Mouse (Mus musculus): ENCODE data around the gene Gpn2.

The Gpn2 gene

DNA sequence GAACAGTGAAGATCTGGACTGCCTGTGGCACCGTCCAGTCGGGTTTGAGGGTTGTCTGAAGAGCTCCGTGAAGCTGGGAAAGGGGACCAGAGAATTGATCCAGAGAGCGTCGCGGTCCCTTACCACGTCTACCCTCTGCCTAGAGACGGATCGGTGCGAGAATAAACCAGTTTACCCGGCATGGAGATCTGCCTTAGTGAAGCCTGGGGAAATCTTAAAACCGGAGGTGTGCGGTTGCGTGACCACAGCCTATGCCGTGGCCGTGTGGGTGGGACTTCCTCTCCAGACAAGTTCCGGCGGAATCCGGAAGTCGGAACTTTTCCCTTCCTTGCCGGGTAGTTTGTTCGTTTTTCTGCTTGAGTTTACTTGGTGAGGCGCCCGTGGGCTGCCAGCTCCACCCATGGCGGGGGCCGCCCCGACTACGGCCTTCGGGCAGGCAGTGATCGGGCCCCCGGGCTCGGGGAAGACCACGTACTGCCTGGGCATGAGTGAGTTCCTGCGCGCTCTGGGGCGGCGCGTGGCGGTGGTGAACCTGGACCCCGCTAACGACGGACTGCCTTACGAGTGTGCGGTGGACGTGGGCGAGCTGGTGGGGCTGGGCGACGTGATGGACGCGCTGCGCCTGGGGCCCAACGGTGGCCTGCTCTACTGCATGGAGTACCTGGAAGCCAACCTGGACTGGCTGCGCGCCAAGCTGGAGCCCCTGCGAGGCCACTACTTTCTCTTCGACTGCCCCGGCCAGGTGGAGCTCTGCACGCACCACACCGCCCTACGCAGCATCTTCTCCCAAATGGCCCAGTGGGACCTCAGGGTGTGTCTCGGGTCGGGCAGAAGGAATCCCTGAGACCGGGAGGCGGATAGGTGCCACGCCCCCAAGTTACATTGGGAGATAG, at the start of gene Gpn2:
Gpn2 (plus strand) TSS at position 304 of the 893 bp plus-strand sequence.
- in situ Hi-C loops (cut with MboI, MseI), result no loop called here

DNA sequence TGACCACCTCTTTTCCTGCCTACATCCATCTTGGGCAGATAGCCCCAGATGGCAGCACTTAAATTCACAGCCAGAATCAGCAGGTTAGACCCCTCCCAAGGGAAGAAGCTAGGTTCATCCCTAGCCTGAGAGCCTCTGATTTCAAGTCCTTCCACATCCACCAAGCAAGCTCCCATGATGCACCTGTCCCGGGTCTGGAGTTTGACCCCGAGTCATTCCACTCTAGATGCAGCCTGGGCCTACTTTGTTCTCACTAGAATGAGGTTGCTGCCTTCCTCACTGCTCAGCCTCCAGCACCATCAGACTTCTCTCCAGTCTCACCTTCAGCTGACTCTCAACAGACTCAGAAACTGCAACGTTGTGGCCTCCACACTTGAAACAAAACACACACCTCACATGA, 48.1 kb upstream of the Gpn2 start:
- in situ Hi-C loops (cut with MboI, MseI), result no loop called here

DNA sequence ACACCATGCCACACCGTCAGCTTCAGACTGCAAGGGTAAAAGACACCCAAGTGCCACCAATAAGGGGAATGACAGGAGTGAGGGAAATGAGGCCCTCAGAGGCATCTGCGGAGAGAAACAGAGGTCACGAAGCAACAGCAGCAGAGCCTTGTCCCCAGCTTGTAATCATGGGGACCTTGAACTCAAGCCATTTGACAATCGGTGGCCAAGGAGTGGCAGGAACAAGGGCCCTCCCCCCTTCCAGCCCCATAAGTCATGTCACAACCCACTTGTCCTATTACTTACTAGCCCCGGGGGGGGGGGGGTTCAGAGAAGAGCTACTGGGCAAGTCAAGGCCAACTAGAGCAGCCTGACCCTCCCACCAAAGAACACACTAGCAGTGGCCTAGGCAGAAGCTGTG, 47.5 kb upstream of the Gpn2 start:
- in situ Hi-C loops (cut with MboI, MseI), result no loop called here

DNA sequence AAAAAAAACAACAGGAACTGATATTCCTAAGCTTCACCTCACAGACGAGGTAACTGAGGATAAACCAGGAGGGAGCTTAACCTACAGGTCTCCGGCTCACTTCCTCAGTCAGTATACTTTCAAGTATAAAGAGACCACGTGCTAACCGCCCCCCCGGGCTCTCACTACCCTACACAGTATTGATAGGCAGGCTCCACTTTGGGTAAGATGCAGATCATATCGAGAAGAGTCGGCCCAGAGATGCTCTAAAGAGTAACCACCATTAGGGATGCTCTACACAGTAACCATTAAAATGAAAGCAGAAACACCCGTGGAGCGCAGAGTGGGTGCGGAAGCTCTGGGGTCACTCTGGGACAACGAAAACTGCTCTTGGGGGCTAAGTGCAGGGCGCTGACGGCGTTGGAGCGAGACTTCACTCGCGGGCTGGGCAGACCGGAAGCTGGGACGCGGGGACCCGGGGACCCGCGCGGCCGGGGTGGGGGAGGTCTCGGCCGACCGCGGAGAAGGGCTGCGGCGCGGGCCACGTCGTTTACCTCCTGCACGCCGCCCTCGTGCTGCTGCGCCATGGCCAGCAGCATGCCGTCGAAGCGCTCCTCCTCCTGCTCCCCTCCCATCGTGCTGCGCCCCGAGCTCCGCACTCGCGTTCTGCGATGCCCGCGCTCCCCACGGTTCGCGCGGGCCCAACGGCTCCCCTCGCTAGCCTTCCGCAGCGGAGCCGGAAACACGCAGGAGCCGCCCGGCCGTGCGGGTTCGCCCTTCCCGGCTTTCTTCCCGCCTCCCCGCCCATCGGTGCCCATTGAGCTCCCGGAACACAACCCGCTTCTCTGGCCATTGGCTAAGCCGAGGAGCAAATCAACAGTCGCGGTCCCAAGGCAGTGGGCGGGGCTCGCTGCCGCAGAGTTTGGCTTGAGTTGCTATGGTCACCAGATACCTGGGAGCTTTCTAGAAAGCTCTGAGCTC, 38.6 kb upstream of the Gpn2 start, which contains the start of gene Nudc:
Nudc (minus strand) TSS at position 725 of the 960 bp plus-strand sequence.
- in situ Hi-C loops (cut with MboI, MseI), result no loop called here

DNA sequence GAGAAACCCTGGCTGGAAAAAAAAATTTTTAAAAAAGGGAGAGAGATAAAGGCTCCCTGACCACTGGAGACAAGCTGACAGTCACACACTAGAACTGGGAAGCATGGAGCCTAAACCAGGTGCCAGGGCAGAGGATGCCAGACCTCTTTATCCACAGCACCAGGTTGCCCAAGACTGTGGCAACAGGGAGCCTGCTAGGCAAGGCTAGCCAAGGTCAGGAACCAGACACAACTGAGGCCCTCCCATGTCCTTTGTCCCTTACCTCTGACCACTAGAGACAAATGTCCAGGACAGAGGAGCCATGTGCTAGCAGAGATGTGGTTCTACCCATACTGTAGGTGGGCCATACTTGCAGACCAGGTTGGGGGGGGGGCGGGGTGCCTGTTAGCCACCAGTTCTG, 32.1 kb upstream of the Gpn2 start:
- in situ Hi-C loops (cut with MboI, MseI), result no loop called here

DNA sequence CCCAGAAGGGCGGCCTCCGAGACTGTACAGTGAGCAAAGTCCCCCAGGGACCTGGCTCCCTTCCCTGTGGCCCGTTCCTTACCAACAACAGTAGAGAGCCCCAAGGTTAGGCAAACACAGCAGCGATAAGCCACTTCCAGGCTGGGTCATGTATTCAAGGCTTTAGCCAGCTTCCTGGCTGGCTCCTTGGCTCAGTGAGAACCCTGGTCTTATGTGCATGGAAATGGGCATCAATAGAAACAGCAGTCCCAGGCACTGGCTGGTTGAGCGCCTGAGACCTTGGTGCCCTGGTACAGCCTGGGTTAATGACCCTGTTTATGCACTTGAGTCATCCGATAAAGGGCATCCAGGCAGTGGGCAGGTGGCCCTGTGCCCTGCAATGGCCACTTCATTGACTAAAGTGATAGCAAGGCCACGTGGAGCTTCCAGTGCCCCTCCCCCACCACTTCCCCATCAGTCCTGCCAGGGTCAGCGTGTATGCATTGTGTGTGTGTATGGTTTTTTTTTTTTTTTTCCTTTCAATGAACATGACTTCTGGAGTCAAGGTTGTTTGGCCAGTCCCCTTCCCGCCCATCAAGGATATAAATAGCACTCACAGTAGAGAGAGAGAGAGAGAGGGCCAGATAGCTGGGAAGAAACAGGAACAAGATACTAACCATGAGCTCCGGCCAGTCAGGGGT, 31.3 kb upstream of the Gpn2 start, which contains the start of gene Nr0b2:
Nr0b2 (plus strand) TSS at position 609 of the 680 bp plus-strand sequence.
- in situ Hi-C loops (cut with MboI, MseI), result no loop called here

DNA sequence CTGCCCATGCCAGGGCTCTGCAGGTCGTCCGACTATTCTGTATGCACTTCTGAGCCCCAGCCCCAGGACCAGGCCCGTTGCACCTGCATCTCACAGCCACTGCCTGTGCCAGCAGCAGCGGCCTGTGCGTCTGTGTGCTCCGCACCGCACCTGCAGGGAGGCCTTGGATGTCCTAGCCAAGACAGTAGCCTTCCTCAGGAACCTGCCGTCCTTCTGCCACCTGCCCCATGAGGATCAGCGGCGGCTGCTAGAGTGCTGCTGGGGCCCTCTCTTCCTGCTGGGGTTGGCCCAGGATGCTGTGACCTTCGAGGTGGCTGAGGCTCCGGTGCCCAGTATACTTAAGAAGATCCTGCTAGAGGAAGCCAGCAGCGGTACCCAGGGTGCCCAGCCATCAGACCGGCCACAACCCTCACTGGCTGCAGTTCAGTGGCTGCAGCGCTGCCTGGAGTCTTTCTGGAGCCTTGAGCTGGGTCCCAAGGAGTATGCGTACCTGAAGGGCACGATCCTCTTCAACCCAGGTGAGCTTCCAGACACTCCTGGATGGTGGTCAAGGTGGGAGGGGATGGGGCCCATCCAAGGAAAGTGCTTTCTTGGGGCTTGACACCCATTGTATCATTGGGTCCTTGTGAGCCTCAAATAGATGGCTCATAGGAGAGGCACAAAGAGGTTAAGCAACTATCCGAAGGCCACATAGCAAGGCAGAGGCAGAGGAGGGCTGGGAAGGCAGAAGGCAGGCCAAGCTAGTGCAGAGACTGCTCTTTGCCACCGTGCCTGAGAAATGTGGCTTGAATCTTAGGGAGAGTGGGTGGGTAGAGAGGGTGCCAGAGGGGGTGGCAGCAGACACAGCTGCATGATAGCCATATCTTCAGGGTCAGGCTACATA, 30.5 kb upstream of the Gpn2 start:
- in situ Hi-C loops (cut with MboI, MseI), result no loop called here

DNA sequence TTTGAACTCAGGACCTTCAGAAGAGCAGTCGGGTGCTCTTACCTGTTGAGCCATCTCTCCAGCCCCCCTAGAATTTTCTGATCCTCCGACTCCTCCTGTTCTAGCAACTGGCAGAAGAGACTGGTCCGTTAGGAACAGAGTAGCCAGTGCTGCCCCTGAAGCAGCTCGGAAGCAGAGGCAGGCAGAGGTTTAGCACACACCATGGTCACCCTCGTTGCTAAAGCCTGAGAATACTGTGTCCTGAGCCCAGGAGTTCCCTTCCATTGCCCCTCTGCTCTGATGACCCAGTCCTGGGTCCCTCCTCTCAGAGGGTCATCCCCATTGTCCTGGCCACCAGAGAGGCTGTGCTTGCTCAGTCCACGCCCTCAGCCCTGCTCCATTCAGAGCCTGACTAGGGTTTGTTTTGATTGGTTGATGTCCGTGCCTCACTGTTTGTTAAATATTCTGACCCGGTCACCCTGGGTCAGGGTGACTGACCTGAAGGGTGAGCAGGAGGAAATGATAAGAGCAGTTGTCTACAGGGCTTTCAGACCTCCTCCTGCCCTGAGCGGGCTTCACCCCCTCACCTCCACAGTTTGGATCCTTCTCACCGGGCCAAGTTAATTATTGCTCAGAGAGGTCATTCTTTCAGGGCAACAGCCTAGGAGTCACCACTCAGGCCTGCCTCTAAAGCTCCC, 27.0 kb upstream of the Gpn2 start:
- in situ Hi-C loops (cut with MboI, MseI), result no loop called here

DNA sequence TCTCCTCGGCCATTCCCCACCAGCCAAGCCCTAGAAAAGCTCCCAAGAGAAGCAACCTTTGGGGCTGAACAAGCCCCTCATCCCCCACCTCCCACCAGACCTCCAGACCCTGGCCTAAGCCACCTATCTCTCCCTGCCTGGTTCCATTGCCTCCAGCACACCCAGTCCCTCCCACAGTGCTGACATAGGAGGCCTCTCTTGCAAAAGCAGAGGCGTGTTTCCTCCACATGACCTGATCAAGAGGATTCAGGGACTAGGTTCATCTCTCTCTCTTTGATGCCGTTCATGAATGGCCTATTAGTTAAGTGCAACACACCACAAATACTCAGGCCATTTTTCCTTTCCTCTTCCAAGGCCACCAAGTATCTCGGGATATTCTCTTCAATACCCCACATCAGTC, 24.3 kb upstream of the Gpn2 start:
- in situ Hi-C loops (cut with MboI, MseI), result no loop called here

DNA sequence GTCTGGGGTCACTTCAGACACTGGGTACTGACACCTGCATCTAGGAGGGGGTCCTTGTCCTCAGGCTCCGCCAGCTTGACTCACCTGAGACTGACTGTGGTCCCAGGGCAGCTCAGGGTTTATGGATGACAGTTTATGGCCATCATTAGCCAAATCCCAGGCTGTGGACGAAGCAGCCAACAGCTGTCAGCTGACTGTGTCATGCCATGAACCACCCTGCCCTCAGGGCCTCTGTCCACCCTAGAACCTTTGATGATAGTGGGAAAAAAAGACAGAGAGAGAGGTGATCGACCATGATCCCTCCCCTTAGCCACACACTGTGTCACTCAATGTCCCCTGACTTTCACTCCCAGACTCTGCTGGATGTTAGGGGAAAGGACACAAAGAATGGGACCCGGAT, 22.5 kb upstream of the Gpn2 start:
- in situ Hi-C loops (cut with MboI, MseI), result no loop called here

DNA sequence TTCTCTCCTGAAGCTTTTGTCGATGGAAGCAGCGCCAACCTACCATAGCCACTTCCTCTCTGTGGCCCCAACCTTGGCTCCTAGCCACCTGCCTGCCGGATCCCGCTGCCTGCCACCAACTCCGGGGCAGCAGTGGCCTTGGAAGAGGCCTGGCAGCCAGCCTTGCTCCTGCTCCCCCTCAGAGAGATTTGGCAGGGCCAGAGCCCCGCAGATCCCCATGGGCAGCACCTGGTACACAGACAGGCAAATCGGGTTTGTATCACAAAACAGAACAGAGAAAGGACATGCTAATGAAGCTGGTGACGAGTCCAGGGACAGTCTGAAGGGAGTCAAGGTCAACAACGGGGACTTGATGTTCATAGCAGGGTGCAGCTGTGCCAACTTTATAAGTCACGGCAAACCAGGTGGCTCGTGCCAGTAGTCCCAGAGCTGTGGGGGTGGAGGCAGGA, 21.0 kb upstream of the Gpn2 start:
- in situ Hi-C loops (cut with MboI, MseI), result no loop called here

DNA sequence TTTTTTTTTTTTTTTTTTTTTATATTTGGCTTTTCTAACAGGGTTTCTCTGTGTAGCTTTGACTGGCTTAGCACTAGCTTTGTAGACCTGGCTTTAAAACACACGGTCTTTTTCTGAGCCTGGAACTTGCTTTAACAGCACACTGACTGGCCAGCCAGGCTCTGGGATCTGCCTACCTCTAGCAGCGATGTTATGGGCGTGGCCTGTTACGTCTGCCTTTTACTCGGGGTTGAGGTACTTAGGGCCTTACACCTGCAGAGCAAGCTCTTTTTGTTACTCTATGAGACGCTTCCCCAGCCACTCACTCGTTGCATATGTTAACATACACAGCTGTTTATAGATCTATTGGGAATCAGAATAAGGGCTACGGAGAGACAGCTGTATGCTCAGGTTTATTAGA, 16.9 kb upstream of the Gpn2 start:
- in situ Hi-C loops (cut with MboI, MseI), result no loop called here

DNA sequence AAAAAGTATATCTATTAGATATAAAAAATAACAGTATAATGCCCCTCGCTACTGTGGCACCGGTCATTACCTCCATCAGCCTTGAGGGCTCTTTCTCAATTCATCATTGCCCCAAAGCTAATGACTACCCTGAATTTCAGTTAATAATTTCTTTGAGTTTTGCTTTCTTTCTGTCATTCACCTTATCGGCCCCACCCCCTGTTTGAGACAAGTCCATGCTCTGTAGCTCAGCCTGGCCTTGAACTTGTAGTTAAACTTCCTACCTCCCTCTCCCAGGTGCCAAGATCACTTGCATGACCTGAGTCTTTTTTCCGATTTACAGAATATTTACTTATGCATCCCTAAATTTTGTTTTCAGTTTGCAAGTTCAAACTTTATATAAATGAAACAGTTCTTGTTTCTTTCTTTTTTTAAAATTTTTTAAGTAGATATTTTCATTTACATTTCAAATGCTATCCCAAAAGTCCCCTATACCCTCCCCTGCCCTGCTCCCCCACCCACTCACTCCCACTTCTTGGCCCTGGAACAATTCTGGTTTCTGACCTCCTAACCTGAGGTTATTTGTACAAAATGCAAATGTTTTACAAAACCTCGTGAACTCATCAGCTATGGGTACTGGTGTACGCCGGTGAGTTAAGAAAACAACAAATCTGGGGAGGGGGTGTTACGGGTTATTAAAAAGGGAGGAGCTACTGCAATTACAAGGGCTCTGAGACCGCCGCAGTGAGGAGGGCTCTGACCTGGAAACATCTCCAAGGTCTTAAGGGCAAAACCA, 14.7 kb upstream of the Gpn2 start:
- in situ Hi-C loops (cut with MboI, MseI), result no loop called here

DNA sequence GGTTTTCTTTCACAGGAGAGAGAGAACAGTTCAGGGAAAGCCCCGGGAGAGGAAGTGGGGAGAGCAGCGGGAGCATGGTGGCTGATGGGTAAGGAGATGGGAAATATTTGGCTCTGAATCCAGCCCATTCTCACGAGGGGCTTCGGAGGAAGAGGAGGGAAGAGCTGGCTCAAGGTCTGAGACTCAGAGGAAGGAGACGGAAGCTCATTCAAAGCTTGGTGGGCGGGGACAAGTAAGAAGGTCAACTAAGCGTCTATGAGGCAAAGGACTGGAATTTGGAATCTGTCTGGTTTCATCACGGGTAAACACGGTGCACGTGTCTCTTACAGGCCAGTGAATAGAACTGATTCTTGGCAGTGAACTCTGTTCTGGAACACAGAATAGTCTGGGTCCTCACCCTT, 14.1 kb upstream of the Gpn2 start:
- in situ Hi-C loops (cut with MboI, MseI), result no loop called here

DNA sequence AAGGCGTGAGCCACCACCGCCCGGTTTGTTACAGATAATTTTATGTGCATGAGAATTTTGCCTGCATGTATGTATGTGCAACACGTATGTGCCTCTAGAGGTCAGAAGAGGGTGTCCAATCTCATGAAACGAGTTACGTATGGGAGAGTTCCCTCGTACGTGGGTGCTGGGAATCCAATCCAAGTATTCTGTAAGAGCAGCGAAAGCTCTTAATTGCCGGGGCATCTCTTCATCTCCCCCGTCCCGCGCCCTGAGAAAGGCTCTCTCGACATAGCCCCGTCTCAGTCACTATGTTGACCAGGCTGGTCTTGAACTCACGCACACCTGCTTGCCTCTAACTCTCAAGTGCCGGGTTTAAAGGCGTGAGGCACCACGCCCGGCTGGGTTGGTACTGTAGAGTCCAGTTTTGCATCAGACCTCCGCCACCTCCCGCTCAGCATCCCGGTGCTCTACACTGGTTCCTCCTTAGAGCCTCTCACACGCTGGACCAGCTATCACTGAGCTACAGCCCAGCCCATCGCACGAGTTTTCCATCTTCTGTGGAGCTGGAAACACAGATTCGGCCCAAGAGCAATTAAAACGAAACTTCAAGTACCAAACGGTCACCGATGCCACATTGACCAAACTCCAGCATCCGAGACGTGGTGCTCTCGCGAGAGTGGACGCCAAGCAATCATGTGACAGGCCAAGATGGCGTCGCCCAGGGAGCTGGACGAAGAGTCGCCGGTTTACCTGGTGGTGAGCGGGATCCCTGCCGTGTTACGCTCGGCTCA, 9.9 kb upstream of the Gpn2 start, which contains the start of gene Gpatch3:
Gpatch3 (plus strand) TSS at position 676 of the 773 bp plus-strand sequence.
- in situ Hi-C loops (cut with MboI, MseI), result no loop called here

DNA sequence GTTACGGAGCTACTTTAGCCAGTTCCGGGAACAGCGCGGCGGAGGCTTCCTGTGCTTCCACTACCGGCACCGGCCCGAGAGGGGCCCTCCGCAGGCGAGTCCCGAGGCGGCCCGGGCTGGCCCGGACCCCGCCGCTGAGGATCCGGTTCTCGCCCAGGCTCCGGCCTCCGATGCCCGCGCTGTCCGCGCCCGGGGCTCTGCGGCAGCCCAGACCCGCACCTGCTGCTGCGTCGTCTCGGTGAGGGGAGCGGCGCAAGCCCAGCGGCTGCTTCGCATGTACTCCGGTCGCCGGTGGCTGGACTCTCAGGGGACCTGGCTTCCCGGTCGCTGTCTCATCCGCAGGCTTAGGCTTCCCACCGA, 9.3 kb upstream of the Gpn2 start:
- in situ Hi-C loops (cut with MboI, MseI), result no loop called here

DNA sequence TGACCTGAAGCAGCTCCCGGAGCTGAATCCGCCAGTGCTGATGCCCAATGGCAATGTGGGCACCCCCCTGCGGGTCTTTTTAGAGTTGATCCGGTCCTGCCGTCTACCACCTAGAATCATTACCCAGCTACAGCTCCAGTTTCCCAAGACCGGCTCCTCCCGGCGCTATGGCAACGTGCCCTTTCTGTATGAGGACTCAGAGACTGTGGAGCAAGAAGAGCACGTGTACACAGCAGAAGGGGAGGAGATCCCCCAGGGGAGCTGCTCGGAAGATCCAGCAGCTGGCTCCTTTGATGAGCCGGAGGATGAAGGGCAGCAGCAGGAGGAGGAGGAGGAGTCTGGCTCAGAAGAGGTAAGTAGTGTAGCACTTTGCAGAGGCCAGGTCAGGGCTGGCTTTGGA, 6.2 kb upstream of the Gpn2 start:
- in situ Hi-C loops (cut with MboI, MseI), result no loop called here

DNA sequence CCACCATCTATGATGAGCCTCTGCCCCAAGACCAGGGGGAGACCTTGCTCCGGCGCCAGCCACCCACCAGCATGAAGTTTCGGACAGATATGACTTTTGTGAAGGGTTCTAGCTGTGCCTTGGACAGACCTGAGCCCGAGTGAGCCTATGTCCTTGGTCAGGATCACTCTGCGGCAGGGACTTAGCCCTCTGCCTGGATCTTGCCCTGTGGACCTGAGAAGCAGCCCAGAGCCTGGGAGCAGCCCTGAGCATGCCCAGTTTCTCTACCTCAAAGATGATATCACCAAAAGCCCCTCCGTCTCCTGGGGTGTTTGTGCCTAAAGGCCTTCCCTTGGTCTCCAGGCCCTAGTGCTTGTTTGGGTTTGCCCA, 488 bp upstream of the Gpn2 start:
- in situ Hi-C loops (cut with MboI, MseI), result no loop called here

DNA sequence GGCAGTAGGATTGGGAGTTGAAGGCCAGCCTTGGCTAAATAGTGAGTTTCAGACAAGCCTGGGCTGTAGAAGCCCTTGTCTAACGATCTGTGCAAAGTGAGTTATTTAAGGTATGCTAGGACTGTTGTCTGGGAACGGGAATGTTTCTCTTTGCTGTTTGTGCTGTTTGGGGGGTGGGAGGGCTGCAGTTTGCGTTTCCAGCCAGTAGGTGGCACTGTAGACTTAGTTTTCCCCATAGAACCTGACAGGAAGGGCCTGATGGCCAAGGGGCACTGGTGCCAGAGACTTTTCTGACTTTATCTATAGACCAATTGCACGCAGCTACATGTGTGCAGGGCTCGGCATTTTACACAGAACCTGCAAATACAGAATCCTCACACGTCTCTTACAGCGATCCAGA, 8.4 kb downstream of the Gpn2 start:
- in situ Hi-C loops (cut with MboI, MseI), result loop anchor here (10.0 kb wide), 2 partner anchors 52 to 242 kb away; no protein-coding TSS in a partner anchor
